Mouse (Mus musculus): ENCODE results near the gene Agbl3. TPM values are rescaled to one million over a fixed set of nuclear protein-coding genes. Genes with fewer than 3 reads are reported as not detected.

Agbl3 gene
- total RNA-seq, 2 experiments from 2014 or later = 13.5 to 13.7 TPM

DNA sequence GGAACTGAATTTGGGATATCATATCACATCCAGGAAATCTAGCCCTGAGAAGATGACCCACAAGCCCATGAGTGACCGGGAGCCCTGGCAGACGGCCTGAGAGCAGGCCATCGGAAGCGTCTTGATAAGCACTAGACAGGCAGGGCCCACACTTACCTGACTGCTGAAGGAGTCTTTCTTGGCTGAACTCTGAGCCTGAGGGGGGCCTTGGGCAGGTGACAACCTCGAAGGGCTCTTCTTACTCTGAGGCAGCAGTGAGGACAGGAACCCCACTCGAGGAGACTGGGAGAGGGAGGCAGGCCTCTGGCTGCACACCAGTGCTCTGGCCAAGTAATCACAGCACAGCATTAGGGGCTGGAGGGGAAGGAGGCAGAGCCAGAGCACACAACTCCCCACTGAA, 124.1 kb downstream of the Agbl3 start:
- DNase-seq (ENCODE audit: low spot score in 2 of 2) = no peak

DNA sequence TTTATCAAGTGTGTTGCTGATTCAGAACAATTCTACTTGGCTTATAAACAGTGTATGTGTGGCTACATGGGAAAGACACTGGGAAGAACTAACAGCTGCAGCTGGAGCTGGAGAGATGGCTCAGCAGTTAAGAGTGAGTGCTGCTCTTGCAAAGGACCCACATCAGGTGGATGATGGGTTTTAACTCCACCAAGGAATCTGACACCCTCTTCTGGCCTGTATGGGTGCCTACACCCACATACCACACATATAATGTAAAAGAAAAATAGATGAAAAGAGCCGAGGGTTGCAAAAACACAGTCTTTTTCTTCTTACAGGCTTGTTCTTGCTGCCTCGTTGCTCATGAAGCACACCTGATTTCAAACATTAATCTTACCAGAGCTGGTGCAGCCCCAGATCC, 125.9 kb downstream of the Agbl3 start:
- no peak for DNase-seq (ENCODE audit: low spot score in 2 of 2)

DNA sequence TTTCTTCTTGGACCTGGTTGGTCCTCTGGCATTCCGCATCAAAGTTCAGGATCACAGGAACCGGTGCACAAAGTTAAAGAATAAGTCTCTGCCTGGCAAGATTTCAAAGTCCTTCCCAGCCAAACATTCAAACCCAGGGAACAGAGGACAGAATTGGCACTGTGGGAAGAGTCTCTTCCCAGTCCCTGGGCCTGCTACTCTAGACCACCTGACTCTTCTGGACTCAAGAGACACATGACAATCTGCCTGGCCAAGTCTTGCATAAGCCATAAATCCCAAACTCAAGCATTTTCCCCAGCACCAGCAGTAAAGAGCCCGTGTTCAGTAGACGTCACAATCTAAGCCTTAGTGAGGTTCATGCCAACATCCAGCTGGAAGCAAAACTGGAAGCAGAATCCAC, 126.4 kb downstream of the Agbl3 start:
- DNase-seq (ENCODE audit: low spot score in 2 of 2) = peak in 1 of 2 experiments; percentile 14

DNA sequence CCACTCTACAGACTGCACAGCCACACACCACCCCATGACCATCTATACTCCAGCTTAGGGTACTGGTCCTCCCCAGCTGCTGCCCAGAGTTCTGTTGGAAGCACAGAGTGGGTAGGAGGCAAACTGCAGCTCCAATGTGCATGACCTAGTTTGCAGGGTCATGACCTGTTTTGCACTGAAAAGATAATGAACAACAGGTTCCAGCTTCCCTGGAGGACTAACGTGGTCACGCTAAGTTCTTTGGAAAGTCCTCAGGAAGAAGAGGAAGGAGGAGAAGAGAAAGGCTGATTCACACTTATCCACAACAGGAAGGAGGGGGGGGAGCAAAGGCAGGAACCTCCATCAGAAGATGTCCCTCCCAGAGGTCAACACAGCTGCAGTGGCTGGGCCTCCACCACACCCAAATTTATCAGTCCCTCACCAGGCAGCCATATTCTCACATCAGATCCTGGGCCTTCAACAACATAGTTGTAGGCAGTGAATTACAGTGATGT, 126.9 kb downstream of the Agbl3 start:
- no peak for DNase-seq (ENCODE audit: low spot score in 2 of 2)

DNA sequence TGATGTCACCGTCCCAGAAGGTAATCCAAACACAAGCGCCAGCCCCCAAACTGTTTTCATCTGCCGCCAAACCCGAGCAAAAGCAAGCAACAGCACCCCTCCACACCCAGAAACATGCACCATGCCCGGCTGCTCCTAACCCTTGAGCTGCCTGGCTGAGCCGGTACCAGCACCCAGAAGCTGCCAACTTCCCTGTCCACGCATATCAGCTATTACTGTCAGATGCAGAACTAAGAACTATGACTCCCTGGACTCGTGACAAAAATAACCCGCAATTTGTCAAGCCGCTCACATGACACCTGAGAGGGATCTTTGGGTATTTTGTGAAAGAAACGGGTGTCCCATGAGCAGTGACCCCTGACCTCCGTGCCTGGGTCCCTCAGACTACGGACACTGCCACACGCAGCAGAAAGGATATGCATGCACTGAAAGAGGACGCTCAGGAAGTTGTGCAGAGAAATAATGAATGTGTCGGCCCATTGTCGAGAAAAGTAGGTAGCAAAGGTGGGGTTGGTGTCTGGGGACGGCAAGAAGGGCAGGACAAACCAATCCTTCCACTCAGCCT, 127.5 kb downstream of the Agbl3 start:
- DNase-seq (ENCODE audit: low spot score in 2 of 2) = no peak

Other genes with a start within 250 kb of the Agbl3 start
- 10 to 100 TPM; 27.6 to 28.3 TPM for gene Cald1, start 181.9 kb upstream of the Agbl3 start, total RNA-seq (2021)
- 1 to 10 TPM; 1.6 to 2.7 TPM for gene Tmem140, start 82.7 kb downstream of the Agbl3 start, total RNA-seq (2021)
- 1 to 10 TPM; 4.5 to 4.8 TPM for gene Cyren, start 97.6 kb downstream of the Agbl3 start, total RNA-seq (2021)
- 10 to 100 TPM; 34.5 to 35.2 TPM for gene Wdr91, start 130.4 kb downstream of the Agbl3 start, total RNA-seq (2021)
- not detected for gene Stra8, start 139.7 kb downstream of the Agbl3 start, total RNA-seq (2021)
- 1 to 10 TPM in 1 of 2 experiments, under 1 TPM in 1; 0.76 to 1.3 TPM for gene Slc23a4, start 208.0 kb downstream of the Agbl3 start, total RNA-seq (2021)